Mouse (Mus musculus) lung, embryonic 15.5 days (tissue): ENCODE measurements around the gene Gm21293. TPM values are rescaled to one million over a fixed set of nuclear protein-coding genes. Genes with fewer than 3 reads are reported as not detected.
"Not testable (repeated sequence)": the region's sequence is repeated elsewhere in the genome, so short reads cannot be mapped to it uniquely, and the experiment has no call there.

Experiments used
- ATAC-seq: fragments of 200-750 bp; cut with Nextera tagmentation; 2 replicates; pipeline ENCODE4 v1.8.0; 2017; ENCODE audit warnings: moderate number of reproducible peaks, borderline replicate concordance; ENCODE audit not compliant: low FRiP score, low TSS enrichment; ENCODE audit errors: extremely low read depth
- H3K27ac ChIP-seq: fragments of 300-500 bp; sonication (generic); 2 replicates; pipeline ENCODE4 v1.5.1; 2015; ENCODE audit warnings: moderate library complexity, mild to moderate bottlenecking, inconsistent platforms
- H3K27me3 ChIP-seq: fragments of 300-500 bp; sonication (generic); 2 replicates; pipeline ENCODE4 v1.6.1; 2015; ENCODE audit warnings: inconsistent platforms
- H3K36me3 ChIP-seq: fragments of 300-500 bp; sonication (generic); 2 replicates; pipeline ENCODE4 v1.6.1; 2015; ENCODE audit warnings: inconsistent platforms
- H3K4me1 ChIP-seq: fragments of 300-500 bp; sonication (generic); 2 replicates; pipeline ENCODE4 v1.6.1; 2015; ENCODE audit warnings: inconsistent platforms
- H3K4me2 ChIP-seq: fragments of 300-500 bp; sonication (generic); 2 replicates; pipeline ENCODE4 v1.6.1; 2015; ENCODE audit warnings: inconsistent platforms, mild to moderate bottlenecking, moderate library complexity
- H3K4me3 ChIP-seq: fragments of 300-500 bp; sonication (generic); 2 replicates; pipeline ENCODE4 v1.5.1; 2015; ENCODE audit warnings: mild to moderate bottlenecking, inconsistent platforms
- H3K9ac ChIP-seq: fragments of 300-500 bp; sonication (generic); 2 replicates; pipeline ENCODE4 v1.6.1; 2015; ENCODE audit warnings: inconsistent platforms
- H3K9me3 ChIP-seq: fragments of 300-500 bp; sonication (generic); 2 replicates; pipeline ENCODE4 v1.6.1; 2016; ENCODE audit warnings: inconsistent platforms
- WGBS: fragments of 180-500 bp; shearing (Covaris S2); methylation state at CpG from one replicate; pipeline ENCODE4 v1.1.7; 2015; 5-methylcytosine and 5-hydroxymethylcytosine counted together
- polyA plus RNA-seq: library from polyadenylated mRNA; unstranded; fragments of >200 nt; fragmentation: Nextera tagmentation; extraction: Ambion mirVana; gene quantifications from 2 replicates; pipeline ENCODE4 v1.2.1, GENCODE M21; 2015

Gm21293 gene
- polyA plus RNA-seq, result not detected in 2 replicates

GRCm38 (mm10) chr10:104142687-104143086 lies at the start of gene Gm21293:
Gm21293 (plus strand) TSS chr10:104142987.
- H3K4me1 ChIP-seq, H3K36me3 ChIP-seq, H3K4me3 ChIP-seq, H3K27ac ChIP-seq, H3K9ac ChIP-seq, H3K27me3 ChIP-seq, H3K4me2 ChIP-seq, ATAC-seq, H3K9me3 ChIP-seq: not testable (repeated sequence)
- WGBS, result no CpG with 5 or more reads among the region's 3 CpGs

- Histone ChIP-seq H3K27ac (no peak overlapping the region), H3K9me3 (no peaks in the 10 kb centered on the region), H3K9ac (no peak overlapping the region), H3K4me1 (no peaks in the 10 kb centered on the region), H3K36me3 (no peaks in the 10 kb centered on the region), H3K4me3 (no peak overlapping the region), H3K27me3 (no peaks in the 10 kb centered on the region), H3K4me2 (no peak overlapping the region)
- 37% methylated on average over 3 of the region's 3 CpGs for WGBS
- no peak for ATAC-seq
Measured at GRCm38 (mm10) chr10:104110044-104110443, 32.7 kb upstream of the Gm21293 start.

- Histone ChIP-seq H3K9ac (no peak overlapping the region), H3K4me2 (no peak overlapping the region), H3K4me1 (no peaks in the 10 kb centered on the region), H3K27ac (no peak overlapping the region), H3K36me3 (no peaks in the 10 kb centered on the region), H3K9me3 (no peaks in the 10 kb centered on the region), H3K27me3 (no peaks in the 10 kb centered on the region), H3K4me3 (no peak overlapping the region)
- ATAC-seq, result no peak
- WGBS, result 56% methylated on average over 2 of the region's 2 CpGs
Measured at GRCm38 (mm10) chr10:104118312-104118711, 24.5 kb upstream of the Gm21293 start.

GRCm38 (mm10) chr10:104151197-104151596 lies 8.4 kb downstream of the Gm21293 start, which contains the start of gene Gm6763:
Gm6763 (plus strand) TSS chr10:104151497.
- not testable (repeated sequence) for H3K27me3 ChIP-seq, H3K4me1 ChIP-seq, H3K9ac ChIP-seq, ATAC-seq, H3K27ac ChIP-seq, H3K36me3 ChIP-seq, H3K4me2 ChIP-seq, H3K4me3 ChIP-seq, H3K9me3 ChIP-seq
- WGBS, result no CpG with 5 or more reads among the region's 3 CpGs

- H3K4me3 ChIP-seq, ATAC-seq, H3K36me3 ChIP-seq, H3K9me3 ChIP-seq, H3K4me2 ChIP-seq, H3K4me1 ChIP-seq, H3K27ac ChIP-seq, H3K9ac ChIP-seq, H3K27me3 ChIP-seq: not testable (repeated sequence)
- no CpG with 5 or more reads among the region's 3 CpGs for WGBS
Measured at GRCm38 (mm10) chr10:104159706-104160105, 16.9 kb downstream of the Gm21293 start, which contains the start of gene Gm8764. Gm8764 (plus strand) TSS chr10:104160006.

- H3K4me1 ChIP-seq, H3K27ac ChIP-seq, H3K9me3 ChIP-seq, H3K9ac ChIP-seq, ATAC-seq, H3K36me3 ChIP-seq, H3K27me3 ChIP-seq, H3K4me3 ChIP-seq, H3K4me2 ChIP-seq: not testable (repeated sequence)
- WGBS, result no CpG with 5 or more reads among the region's 3 CpGs
Measured at GRCm38 (mm10) chr10:104168215-104168614, 25.4 kb downstream of the Gm21293 start, which contains the start of gene Gm21304. Gm21304 (plus strand) TSS chr10:104168515.

- not testable (repeated sequence) for H3K9me3 ChIP-seq, H3K4me1 ChIP-seq, H3K4me3 ChIP-seq, H3K4me2 ChIP-seq, H3K27ac ChIP-seq, H3K36me3 ChIP-seq, ATAC-seq, H3K9ac ChIP-seq, H3K27me3 ChIP-seq
- no CpG with 5 or more reads among the region's 3 CpGs for WGBS
Measured at GRCm38 (mm10) chr10:104176724-104177123, 33.9 kb downstream of the Gm21293 start, which contains the start of gene Gm21312. Gm21312 (plus strand) TSS chr10:104177024.

GRCm38 (mm10) chr10:104185233-104185632 lies 42.4 kb downstream of the Gm21293 start, which contains the start of gene Gm20765:
Gm20765 (plus strand) TSS chr10:104185533.
- H3K4me3 ChIP-seq, H3K4me1 ChIP-seq, ATAC-seq, H3K27me3 ChIP-seq, H3K9ac ChIP-seq, H3K27ac ChIP-seq, H3K4me2 ChIP-seq, H3K9me3 ChIP-seq, H3K36me3 ChIP-seq: not testable (repeated sequence)
- WGBS, result no CpG with 5 or more reads among the region's 3 CpGs

GRCm38 (mm10) chr10:104193742-104194141 lies 51.0 kb downstream of the Gm21293 start, which contains the start of gene Gm4340:
Gm4340 (plus strand) TSS chr10:104194042.
- H3K27ac ChIP-seq, H3K4me1 ChIP-seq, H3K4me2 ChIP-seq, ATAC-seq, H3K27me3 ChIP-seq, H3K9ac ChIP-seq, H3K36me3 ChIP-seq, H3K9me3 ChIP-seq, H3K4me3 ChIP-seq: not testable (repeated sequence)
- WGBS, result no CpG with 5 or more reads among the region's 3 CpGs

Other genes with a start within 250 kb of the Gm21293 start
- not detected in 2 replicates for gene Gm6763, start 8.5 kb downstream of the Gm21293 start, polyA plus RNA-seq
- gene Gm8764, start 17.0 kb downstream of the Gm21293 start, polyA plus RNA-seq, result not detected in 2 replicates
- gene Gm21304, start 25.5 kb downstream of the Gm21293 start, polyA plus RNA-seq, result not detected in 2 replicates
- not detected in 2 replicates for gene Gm21312, start 34.0 kb downstream of the Gm21293 start, polyA plus RNA-seq
- gene Gm20765, start 42.5 kb downstream of the Gm21293 start, polyA plus RNA-seq, result not detected in 2 replicates
- gene Gm4340, start 51.1 kb downstream of the Gm21293 start, polyA plus RNA-seq, result not detected in 2 replicates